Mouse (Mus musculus): Measurements from ENCODE around the gene Dera. TPM values are rescaled to one million over a fixed set of nuclear protein-coding genes. Genes with fewer than 3 reads are reported as not detected.

Dera gene
- polyA plus RNA-seq, 2 experiments from 2014 or later = 94.1 to 113 TPM

DNA sequence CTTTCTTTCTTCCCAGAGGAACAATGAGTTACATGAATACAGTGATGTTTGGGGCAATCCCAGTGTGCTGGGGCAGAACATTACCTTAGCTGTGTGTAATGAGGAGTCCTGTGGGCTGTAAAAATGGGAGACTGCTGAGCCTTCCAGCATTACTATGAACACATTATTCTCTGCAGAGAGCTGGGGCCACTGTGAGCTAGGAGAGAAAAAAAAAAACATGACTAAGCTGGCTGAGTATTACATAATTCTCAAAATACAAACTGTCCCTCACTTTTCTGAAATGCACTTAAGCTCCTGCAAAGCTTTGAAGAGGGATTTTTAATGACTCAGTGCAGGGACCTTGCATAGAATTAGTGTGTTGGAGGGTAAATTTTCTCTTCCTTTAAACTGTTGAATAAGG is 143.3 kb downstream of the Dera start:
- no peak for ATAC-seq

- no peak for ATAC-seq
Measured at GRCm38 (mm10) chr6:137901255-137901654, 146.9 kb downstream of the Dera start.

Other genes starting within 250 kb of the Dera start
- under 1 TPM; 0.30 to 0.46 TPM for gene Eps8, start 99.7 kb upstream of the Dera start, polyA plus RNA-seq (2017; shearing (Covaris generic))
- gene Strap, start 19.5 kb upstream of the Dera start, polyA plus RNA-seq (2017; shearing (Covaris generic)) = 10 to 100 TPM; 33.4 to 40.0 TPM

Measured in activated CD4-positive, CD25-positive, alpha-beta regulatory T cell, adult 4 months (primary cell).